Mouse (Mus musculus): Measurements from ENCODE around the gene Gtf2h1.

Gene Gtf2h1

DNA sequence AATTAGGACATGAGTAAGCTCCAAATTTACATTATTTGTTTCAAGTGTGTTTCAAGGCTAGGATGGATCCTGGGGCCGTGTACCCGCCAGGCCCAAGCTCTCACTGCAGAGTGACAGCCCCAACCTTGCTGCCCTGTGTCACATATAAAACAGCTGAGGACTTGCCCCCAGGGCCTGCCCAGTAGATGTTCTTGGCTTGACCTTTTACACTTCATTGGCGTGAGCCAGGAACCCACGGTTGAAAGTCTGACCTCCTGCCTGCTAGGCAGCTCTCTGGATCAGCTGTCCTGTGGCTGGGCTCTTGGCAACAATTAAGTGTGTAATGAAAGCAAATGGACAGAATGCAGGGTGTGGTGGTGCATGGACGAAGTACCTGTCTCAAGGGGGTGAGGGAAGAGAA, 53.4 kb downstream of the Gtf2h1 start:
- in situ Hi-C loops (cut with MseI, MboI), result no loop called here

GRCm38 (mm10) chr7:46851026-46851425, 55.1 kb downstream of the Gtf2h1 start:
- in situ Hi-C loops (cut with MseI, MboI), result no loop called here

DNA sequence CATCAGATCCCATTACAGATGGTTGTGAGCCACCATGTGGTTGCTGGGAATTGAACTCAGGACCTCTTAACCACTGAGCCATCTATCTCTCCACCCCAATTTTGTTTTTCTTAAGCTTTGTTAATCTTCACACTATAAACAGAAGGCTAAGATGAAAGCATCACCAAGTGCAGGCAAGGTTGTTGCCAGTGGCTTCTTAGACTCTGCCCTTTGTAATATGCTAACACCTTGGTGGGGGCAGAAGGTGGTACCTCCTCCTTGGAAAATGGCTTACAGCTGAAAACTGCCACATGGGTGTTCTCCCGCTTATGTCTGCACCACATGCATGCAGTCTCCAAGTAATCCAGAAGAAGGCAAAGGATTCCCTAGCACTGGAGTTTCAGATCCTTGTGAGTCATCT, 56.8 kb downstream of the Gtf2h1 start:
- in situ Hi-C loops (cut with MseI, MboI), result no loop called here

DNA sequence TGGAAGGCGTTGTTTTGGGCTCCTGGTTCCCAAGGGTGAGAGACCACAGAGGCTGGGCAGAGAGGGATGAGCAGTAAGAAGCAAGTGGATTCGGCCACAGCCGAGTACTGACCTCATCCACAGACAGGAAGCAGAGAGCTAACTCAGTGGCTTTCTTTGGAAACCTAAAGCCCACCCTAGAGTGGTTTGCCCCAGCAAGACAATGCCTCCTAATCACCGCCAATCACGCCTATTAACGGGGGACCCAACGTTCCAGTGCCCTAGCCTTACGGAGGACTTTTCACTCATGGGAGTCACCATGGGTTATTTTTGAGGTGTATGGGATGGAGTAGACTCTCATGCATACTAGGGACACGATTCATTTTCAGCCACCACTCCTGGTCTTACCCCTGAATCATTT, 57.5 kb downstream of the Gtf2h1 start:
- in situ Hi-C loops (cut with MseI, MboI), result no loop called here

- in situ Hi-C loops (cut with MseI, MboI), result no loop called here
These were observed 60.1 kb downstream of the Gtf2h1 start for GRCm38 (mm10) chr7:46855866-46856560.

DNA sequence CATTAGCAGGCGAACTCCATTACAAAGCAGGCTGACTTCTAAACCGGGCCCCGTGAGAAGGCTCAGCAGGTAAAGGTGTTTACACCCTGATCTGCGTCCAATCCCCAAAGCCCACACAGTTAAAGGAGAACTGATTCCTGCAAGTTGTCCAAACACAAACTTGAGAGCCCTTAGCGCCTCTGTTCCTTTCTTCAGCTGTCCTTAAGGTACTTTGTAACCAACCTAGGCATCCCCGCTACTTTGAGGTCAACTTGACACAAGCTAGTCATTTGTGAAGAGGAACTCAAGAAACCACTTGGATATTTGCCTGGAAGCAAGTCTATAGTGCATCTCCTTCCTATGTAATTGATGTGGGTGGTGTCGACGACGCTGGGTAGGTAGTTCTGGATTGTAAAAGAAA, 61.5 kb downstream of the Gtf2h1 start:
- in situ Hi-C loops (cut with MseI, MboI), result no loop called here

GRCm38 (mm10) chr7:46859031-46859430, 63.1 kb downstream of the Gtf2h1 start:
- in situ Hi-C loops (cut with MseI, MboI), result no loop called here

DNA sequence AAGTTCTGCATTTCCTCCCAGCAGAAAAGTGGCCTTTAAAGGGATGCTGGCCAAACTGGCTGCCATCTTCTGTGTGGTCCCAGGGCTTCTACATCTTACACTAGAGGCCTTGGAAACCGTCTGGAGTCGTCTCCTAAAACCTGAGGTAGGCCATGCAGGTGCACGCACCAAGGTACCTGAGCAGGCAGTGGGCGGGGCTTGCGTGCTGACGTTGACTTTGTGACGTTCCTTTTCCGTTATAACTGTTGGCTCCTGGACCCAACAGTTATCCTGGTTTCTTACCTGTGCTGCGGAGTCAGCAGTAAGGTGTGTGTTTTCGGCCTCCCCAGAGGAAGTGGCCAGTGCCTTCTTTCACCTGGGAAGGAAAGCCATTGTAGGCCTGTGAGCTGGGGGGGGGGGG, 65.1 kb downstream of the Gtf2h1 start, which contains the start of gene Ldhc:
Gene Ldhc, plus strand, starts transcription at position 208 of the 400 bp plus-strand sequence.
- in situ Hi-C loops (cut with MseI, MboI), result no loop called here

- in situ Hi-C loops (cut with MseI, MboI), result no loop called here
These were observed 76.1 kb downstream of the Gtf2h1 start for GRCm38 (mm10) chr7:46871988-46872387.

All from mouse trophoblast stem cell (cell line).